Mouse (Mus musculus): ENCODE results near the gene Vdac1.
"Not testable (repeated sequence)": the region's sequence is repeated elsewhere in the genome, so short reads cannot be mapped to it uniquely, and the experiment has no call there.

Gene Vdac1

GRCm38 (mm10) chr11:52377579-52377978, 16.9 kb downstream of the Vdac1 start:
- no peak for DNase-seq

- no peak for DNase-seq
Measured at GRCm38 (mm10) chr11:52379241-52379640, 18.6 kb downstream of the Vdac1 start.

GRCm38 (mm10) chr11:52383741-52384140, 23.1 kb downstream of the Vdac1 start:
- no peak for DNase-seq

GRCm38 (mm10) chr11:52384667-52385066, 24.0 kb downstream of the Vdac1 start:
- no peak for DNase-seq

DNA sequence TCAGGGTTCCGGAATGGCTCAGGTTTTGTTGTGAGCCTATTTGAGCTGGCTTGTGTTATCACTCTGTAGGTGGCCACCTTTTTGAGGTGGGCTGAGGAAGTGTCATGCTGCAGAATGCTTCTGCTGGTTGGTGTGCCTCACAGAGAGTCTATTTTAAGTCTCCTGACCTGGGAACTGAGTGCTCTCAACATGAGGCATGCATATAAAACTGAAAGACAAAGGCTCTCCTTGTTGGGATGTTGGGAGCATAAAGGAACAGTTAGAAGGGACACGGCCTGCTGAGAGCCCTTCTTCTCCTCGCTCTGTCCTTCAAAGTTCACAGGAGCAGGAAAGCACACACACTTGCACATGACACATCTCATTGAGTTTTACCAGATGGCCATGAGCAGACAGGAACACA, 26.2 kb downstream of the Vdac1 start:
- DNase-seq: no peak

GRCm38 (mm10) chr11:52388150-52388549, 27.5 kb downstream of the Vdac1 start:
- DNase-seq: no peak

- DNase-seq: not testable (repeated sequence)
Measured at GRCm38 (mm10) chr11:52388979-52389378, 28.3 kb downstream of the Vdac1 start.

- no peak for DNase-seq
Measured at GRCm38 (mm10) chr11:52389933-52390332, 29.3 kb downstream of the Vdac1 start.

GRCm38 (mm10) chr11:52394494-52394893, 33.8 kb downstream of the Vdac1 start:
- DNase-seq: no peak

DNA sequence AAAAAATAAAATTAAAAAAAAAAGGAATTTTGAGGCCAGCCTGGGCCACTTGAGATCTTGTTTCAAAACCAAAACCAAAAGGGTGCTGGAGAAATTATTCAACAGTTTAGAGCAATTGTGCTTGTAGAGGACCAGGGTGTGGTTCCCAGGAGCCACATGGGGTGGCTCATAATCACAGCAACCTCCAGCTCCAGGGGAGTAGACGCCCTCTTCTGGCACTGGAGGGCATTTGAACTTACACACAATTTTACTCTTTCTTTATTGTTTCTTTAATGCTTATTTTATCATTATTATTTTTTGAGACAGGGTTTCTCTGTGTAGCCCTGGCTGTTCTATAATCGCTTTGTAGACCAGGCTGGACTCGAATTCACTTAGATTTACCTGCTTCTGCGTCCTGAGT, 34.7 kb downstream of the Vdac1 start:
- no peak for DNase-seq

- peak; percentile 93 to 94 for DNase-seq
Measured at GRCm38 (mm10) chr11:52395940-52396596, 35.4 kb downstream of the Vdac1 start, which contains the start of gene 9530068E07Rik. Gene 9530068E07Rik (plus strand): TSS chr11:52396428.

DNA sequence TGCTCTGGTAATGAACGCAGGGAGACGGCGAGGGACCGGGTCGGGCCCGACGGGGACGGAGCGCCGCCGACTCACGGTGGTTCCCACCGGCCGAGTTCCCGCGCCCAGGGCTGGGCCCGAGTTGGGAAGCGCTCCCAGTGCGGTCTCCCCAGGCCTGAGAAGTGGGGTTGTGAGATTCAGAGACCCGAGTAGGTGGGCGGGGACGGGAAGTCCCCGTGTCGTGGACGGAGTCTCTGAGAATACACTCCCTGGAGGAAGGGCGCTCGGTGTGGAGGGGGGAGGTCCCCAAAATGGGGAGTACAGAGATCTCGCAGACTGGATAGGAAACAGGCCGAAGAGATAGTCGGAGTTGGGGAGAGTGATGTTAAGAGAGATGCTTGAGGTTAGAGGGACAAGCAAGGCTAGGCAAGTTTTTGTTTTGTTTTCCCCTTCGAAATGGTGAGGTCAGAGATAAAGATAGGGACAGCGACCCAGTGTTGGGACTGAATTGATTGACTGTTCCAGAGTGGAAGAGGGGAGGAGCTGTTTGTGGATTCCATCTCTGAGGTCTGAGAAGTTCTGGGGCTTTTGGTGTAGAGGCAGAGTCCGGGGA, 36.0 kb downstream of the Vdac1 start:
- no peak for DNase-seq

DNA sequence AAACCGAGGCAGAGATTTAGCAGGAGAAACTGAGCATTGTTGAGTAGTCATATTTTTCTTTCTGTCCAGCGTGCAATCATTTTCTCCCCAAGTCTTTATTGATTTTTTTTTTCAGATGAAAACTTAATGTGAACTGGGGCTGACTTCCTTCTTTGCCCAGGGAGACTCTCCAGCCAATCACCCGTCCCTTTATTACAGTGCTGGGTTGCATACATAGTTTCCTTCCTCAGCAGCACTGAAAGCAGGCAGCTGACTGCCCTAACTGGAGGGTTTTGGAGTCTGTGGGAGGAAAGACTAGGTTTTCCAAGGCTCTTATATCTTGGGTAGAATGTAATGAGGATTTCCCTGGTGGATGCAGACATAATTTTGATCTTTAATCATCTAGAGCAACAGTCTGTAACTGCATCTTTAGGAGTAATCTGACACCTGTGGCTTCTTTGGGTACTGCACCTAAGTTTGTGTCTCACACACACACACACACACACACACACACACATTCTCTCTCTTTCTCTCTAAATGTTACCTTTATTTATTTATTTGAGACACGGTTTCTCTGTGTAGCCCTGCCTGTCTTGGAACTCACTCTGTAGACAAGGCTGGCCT, 36.8 kb downstream of the Vdac1 start:
- DNase-seq: peak in 1 of 2 experiments; percentile 37

DNA sequence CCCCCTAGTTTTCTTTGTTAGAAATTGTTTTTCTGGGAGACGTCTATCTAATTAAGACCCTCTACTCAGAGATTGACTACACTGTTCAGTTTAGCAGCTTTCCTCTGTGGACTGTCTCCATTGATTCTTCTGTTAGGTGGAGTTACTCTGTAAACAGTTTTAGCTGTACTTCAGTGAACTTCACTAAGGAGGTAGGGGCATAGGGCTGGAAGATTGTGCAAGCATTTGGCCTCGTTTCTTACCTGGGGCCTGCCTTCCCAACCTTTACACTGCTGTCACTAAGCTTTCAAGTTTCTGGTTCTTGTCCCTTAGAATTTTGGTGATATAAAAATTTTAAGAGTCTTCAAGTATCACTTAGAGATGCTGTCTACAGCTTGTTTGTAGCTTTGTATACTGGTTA, 40.8 kb downstream of the Vdac1 start:
- no peak for DNase-seq

- no peak for DNase-seq
Measured at GRCm38 (mm10) chr11:52402566-52402965, 41.9 kb downstream of the Vdac1 start.

DNA sequence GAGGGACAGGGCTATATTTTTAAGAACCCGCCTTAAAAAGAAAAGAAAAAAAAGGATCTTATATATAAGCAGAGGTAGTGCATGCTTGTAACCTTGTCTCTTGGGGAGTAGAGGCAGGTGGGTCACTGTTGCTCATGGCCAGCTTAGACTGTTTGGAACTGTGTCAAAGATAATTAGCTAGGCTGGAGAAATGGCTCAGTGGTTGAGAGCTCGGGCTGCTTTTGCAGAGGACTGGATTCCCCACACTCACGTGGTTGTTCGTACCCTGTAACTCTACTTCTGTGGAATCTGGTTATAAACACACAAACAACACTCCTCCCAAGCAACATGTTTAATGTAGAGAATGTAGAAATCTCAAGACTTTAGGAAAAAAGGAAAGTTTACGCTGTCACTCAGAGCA, 43.5 kb downstream of the Vdac1 start:
- no peak for DNase-seq

DNA sequence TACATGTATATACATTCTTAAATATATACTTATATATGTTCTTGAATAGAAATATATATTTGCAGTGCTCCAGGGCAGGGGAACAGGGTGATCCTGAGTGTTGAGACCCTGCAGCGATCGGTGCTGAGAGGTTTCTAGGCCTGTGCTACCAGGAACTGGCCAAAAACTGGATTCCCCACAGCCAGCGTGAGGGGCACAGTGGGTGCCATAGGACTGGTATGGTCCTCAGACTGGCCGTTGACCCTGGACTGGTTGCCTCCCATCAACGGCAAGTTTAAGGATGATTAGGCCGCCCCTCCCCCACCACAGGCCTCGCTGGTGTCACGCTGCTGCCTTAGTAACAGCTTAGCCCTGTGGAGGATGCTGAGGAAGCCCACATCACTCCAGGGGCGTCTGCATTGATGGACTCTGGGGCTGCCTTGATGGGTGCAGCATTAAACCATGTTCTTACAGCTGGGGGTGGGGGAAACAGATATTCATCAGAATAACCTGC, 44.6 kb downstream of the Vdac1 start:
- DNase-seq: no peak

DNA sequence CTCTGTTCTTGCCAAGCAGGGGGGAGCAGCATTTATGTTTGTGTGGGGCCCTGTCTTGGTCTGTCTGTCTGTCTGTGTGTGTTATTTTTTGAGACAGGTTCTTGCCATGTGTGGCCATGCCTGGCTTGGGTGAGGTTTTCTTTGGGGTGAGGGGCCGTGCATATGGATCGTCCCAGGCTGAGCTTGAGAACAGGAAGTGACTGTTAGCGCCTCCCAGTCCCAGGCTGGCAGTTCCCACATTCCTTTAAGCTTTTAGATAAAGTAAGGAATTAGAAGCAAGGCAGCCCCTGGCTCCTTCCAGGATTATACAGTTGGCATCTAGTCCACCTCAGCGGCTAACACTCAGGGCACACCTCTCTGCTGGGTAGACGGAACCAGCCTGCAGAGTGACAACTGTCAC, 48.7 kb downstream of the Vdac1 start:
- no peak for DNase-seq

GRCm38 (mm10) chr11:52418358-52418757, 57.7 kb downstream of the Vdac1 start:
- no peak for DNase-seq

- peak; percentile 22 to 48 for DNase-seq
Measured at GRCm38 (mm10) chr11:52419246-52419645, 58.6 kb downstream of the Vdac1 start.

- DNase-seq: no peak
Measured at GRCm38 (mm10) chr11:52419861-52420260, 59.2 kb downstream of the Vdac1 start.

DNA sequence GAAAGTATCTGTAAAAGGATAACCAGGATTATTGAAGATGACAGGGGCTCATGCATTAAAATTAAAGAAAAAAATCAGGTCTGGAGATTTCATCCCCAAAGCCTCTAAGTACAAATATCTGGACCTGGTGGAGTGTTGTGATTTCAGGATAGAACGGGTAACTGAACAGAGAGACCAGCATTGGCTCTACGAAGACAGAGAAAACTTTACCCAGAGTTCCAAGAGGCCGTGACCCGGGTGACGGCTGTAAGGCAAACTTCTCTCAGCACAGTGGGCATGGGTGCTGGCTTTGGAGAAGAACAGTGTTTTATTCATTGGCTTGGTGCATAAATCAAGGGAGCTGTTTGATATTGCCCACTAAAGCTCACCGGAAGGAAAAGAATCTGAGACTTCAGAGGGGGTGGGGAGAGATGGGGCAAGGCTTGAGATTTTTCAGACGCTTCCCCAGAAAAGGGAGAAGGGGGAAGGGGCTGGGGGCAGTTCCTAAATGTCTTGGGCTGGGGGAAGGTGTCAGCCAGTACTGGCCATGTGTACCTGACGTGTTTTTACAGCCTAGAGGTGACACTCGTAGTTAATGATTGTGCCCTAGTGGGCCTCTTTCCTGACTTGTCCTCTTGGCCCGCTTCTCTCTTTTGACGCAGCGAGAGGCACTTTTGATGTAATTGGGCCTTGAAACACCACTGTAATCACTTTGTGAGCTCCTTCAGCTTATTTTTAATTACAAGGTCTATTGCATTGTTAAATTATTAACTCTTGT, 59.8 kb downstream of the Vdac1 start:
- no peak for DNase-seq

DNA sequence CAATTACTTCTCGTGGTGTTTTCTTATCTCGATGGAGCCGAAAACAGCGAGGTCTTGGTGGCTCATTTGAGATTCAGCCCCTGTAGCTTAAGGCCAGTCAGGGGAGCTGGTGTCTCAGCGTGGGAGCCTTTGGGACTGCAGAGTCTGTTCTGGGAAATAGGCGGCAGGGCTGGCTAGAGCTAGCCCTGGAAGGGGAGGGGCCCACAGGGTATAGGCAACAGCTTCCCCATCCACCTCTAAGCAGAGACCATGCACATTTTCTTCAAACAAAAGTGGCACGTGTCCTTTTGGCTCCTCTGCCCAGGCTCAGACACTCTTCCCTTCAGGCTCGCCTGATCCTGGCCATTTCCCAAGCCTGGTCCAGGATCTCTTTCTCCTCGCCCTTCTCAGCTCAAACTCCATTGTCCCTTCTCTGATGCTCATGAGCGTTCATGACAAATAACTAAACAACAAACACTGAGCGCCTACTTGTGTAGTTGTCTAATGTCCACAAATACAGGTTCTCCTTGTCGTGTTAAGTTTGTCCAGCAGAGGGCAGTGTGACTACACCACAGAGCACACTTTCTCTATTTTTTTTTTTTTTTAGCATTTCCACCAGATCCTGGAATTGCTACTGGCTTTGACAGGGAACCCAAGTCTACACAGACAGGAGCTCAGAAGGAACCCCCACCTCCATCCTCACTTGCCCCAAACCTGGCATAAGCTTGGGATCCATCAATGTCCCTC, 60.6 kb downstream of the Vdac1 start:
- DNase-seq: peak in 1 of 2 experiments; percentile 72

Data from lung, postnatal 4 days (tissue).